Mouse (Mus musculus) kidney, embryonic 15.5 days (tissue): Measurements from ENCODE around the gene Slc25a16. TPM values are rescaled to one million over a fixed set of nuclear protein-coding genes. Genes with fewer than 3 reads are reported as not detected.

ENCODE experiments used
- ATAC-seq: fragments of 200-750 bp; cut with Nextera tagmentation; replicated peaks from 2 replicates; pipeline ENCODE4 v1.8.0; 2017; ENCODE audit warnings: moderate TSS enrichment; ENCODE audit not compliant: low FRiP score
- H3K27ac ChIP-seq: fragments of 300-500 bp; sonication (generic); 2 replicates; pipeline ENCODE4 v1.5.1; 2015; ENCODE audit warnings: mild to moderate bottlenecking, inconsistent platforms
- H3K27me3 ChIP-seq: fragments of 300-500 bp; sonication (generic); 2 replicates; pipeline ENCODE4 v1.6.1; 2015; ENCODE audit warnings: inconsistent platforms
- H3K36me3 ChIP-seq: fragments of 300-500 bp; sonication (generic); 2 replicates; pipeline ENCODE4 v1.6.1; 2015; ENCODE audit warnings: inconsistent platforms
- H3K4me1 ChIP-seq: fragments of 300-500 bp; sonication (generic); 2 replicates; pipeline ENCODE4 v1.6.1; 2015; ENCODE audit warnings: inconsistent platforms
- H3K4me2 ChIP-seq: fragments of 300-500 bp; sonication (generic); 2 replicates; pipeline ENCODE4 v1.6.1; 2015; ENCODE audit warnings: moderate library complexity, mild to moderate bottlenecking, inconsistent platforms
- H3K4me3 ChIP-seq: fragments of 300-500 bp; sonication (generic); replicated peaks from 2 replicates; pipeline ENCODE4 v1.5.1; 2015; ENCODE audit warnings: mild to moderate bottlenecking, inconsistent platforms
- H3K9ac ChIP-seq: fragments of 300-500 bp; sonication (generic); 2 replicates; pipeline ENCODE4 v1.6.1; 2015; ENCODE audit warnings: mild to moderate bottlenecking, inconsistent platforms
- H3K9me3 ChIP-seq: fragments of 300-500 bp; sonication (generic); replicated peaks from 2 replicates; pipeline ENCODE4 v1.6.1; 2016; ENCODE audit warnings: inconsistent platforms
- WGBS: fragments of 180-500 bp; shearing (Covaris S2); methylation state at CpG from one replicate; pipeline ENCODE4 v1.1.7; 2015; ENCODE audit warnings: mixed read lengths; 5-methylcytosine and 5-hydroxymethylcytosine counted together
- polyA plus RNA-seq: library from polyadenylated mRNA; unstranded; fragments of >200 nt; fragmentation: Nextera tagmentation; extraction: Ambion mirVana; gene quantifications from 2 replicates; pipeline ENCODE4 v1.2.1, GENCODE M21; 2015

The Slc25a16 gene
- polyA plus RNA-seq, 1 experiment from 2014 or later, result 15.8 TPM

- Histone ChIP-seq H3K4me3 (no peak overlapping the region), H3K27me3 (no peaks in the 10 kb centered on the region), H3K9me3 (no peaks in the 10 kb centered on the region), H3K9ac (no peak overlapping the region), H3K4me1 (no peaks in the 10 kb centered on the region), H3K4me2 (no peak overlapping the region), H3K36me3 (no peaks in the 10 kb centered on the region), H3K27ac (no peak overlapping the region)
- ATAC-seq, result no peak
- WGBS, result 87% methylated on average over 2 of the region's 2 CpGs
Measured at GRCm38 (mm10) chr10:62911120-62911519, 9.3 kb upstream of the Slc25a16 start.

DNA sequence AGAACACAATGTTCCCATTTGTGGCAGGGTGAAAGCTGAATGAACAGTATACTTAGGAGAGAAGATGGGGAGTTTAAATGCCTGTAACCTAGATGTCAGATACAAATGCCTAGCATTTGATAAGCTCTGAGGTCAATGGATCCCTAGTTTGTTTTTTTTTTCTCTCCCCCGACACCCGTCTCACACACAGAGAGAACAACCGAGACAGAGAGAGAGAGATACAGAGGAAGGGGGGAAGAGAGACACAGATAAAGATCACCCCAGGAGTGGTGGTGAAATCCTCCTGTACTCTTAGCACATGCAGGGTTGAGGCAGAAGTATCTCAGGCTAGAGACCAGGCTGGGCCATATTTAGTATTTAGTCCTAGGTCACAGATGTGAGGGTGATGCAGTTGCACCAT is 1.4 kb upstream of the Slc25a16 start:
- peaks cover 14% of the 10 kb centered on the region for H3K4me1 ChIP-seq
- H3K9me3 ChIP-seq, result no peaks in the 10 kb centered on the region
- WGBS, result 68% methylated on average over 3 of the region's 3 CpGs
- no peaks in the 10 kb centered on the region for H3K27me3 ChIP-seq
- H3K27ac ChIP-seq, result no peak overlapping the region
- no peak for ATAC-seq
- no peaks in the 10 kb centered on the region for H3K36me3 ChIP-seq
- H3K4me2 ChIP-seq, result no peak overlapping the region
- no peak overlapping the region for H3K9ac ChIP-seq
- H3K4me3 ChIP-seq, result no peak overlapping the region

GRCm38 (mm10) chr10:62920766-62921156 is 328 bp downstream of the Slc25a16 start:
- Histone ChIP-seq H3K9me3 (no peaks in the 10 kb centered on the region), H3K4me1 (peaks cover 16% of the 10 kb centered on the region), H3K36me3 (no peaks in the 10 kb centered on the region), H3K27me3 (no peaks in the 10 kb centered on the region), H3K27ac (peak overlapping the region; percentile 91), H3K4me2 (peak overlapping the region; percentile 90), H3K9ac (peak overlapping the region; percentile 96), H3K4me3 (peak overlapping the region; percentile 100)
- ATAC-seq, result peak; percentile 69
- under 1% methylated on average over 29 of the region's 29 CpGs for WGBS

GRCm38 (mm10) chr10:62924096-62924635 is 3.7 kb downstream of the Slc25a16 start:
- ATAC-seq, result no peak
- Histone ChIP-seq H3K4me2 (no peak overlapping the region), H3K9ac (no peak overlapping the region), H3K36me3 (peaks cover 13% of the 10 kb centered on the region), H3K4me3 (no peak overlapping the region), H3K27me3 (no peaks in the 10 kb centered on the region), H3K9me3 (no peaks in the 10 kb centered on the region), H3K27ac (no peak overlapping the region), H3K4me1 (peaks cover 16% of the 10 kb centered on the region)
- WGBS, result 76% methylated on average over 4 of the region's 4 CpGs

GRCm38 (mm10) chr10:62932381-62932780 is 11.9 kb downstream of the Slc25a16 start:
- Histone ChIP-seq H3K36me3 (peaks cover 70% of the 10 kb centered on the region), H3K4me1 (no peaks in the 10 kb centered on the region)
- 95% methylated on average over 1 of the region's 1 CpGs for WGBS

GRCm38 (mm10) chr10:62944975-62945580 is 24.6 kb downstream of the Slc25a16 start:
- H3K9ac ChIP-seq, result no peak overlapping the region
- H3K27me3 ChIP-seq, result no peaks in the 10 kb centered on the region
- H3K27ac ChIP-seq, result no peak overlapping the region
- H3K4me2 ChIP-seq, result no peak overlapping the region
- H3K4me1 ChIP-seq, result peaks cover 6% of the 10 kb centered on the region
- no peak overlapping the region for H3K4me3 ChIP-seq
- H3K36me3 ChIP-seq, result peaks cover 54% of the 10 kb centered on the region
- WGBS, result 85% methylated on average over 10 of the region's 10 CpGs
- ATAC-seq, result no peak
- H3K9me3 ChIP-seq, result no peaks in the 10 kb centered on the region

More at GRCm38 (mm10) chr10:62932381-62932780, 11.9 kb downstream of the Slc25a16 start:
- H3K4me3 ChIP-seq, result no peak overlapping the region
- ATAC-seq, result no peak
- no peaks in the 10 kb centered on the region for H3K27me3 ChIP-seq
- H3K4me2 ChIP-seq, result no peak overlapping the region
- H3K27ac ChIP-seq, result no peak overlapping the region
- no peak overlapping the region for H3K9ac ChIP-seq
- H3K9me3 ChIP-seq, result no peaks in the 10 kb centered on the region

- Histone ChIP-seq H3K27me3 (no peaks in the 10 kb centered on the region), H3K4me2 (peak within 1 kb of the TSS; percentile 71), H3K9ac (peak within 1 kb of the TSS; percentile 62), H3K27ac (peak within 1 kb of the TSS; percentile 95), H3K4me3 (peak within 1 kb of the TSS; percentile 76), H3K4me1 (peaks cover 6% of the 10 kb centered on the region), H3K36me3 (peaks cover 52% of the 10 kb centered on the region), H3K9me3 (no peaks in the 10 kb centered on the region)
- ATAC-seq, result peak; percentile 93
- WGBS, result under 1% methylated on average over 68 of the region's 68 CpGs
Measured at GRCm38 (mm10) chr10:62946738-62947471, 26.5 kb downstream of the Slc25a16 start, which contains the start of gene Dna2. Gene Dna2, plus strand, starts transcription at chr10:62947026.

DNA sequence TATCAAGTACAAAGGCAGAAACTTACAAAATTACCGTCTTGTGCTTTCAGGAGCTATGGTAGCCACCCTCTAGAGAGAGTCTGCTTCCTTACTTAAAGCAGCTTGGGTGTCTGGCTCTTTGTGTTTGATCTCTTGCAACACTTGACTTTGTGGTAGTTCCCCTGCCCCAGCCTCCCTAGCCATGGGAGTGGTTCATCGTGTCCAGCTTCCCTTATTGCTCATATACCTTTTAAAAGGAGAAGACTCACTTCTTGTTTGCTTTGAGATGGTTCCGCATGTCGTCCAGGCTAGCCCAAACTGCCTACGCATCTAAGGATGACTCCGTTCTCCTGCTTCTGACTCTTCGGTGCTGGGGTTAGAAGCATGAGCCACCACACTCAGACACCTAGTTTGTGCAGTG is 28.1 kb downstream of the Slc25a16 start:
- H3K4me2 ChIP-seq, result 0 out of 2 replicates have a peak overlapping the region, but pooled peaks have one; percentile 2
- 93% methylated on average over 7 of the region's 7 CpGs for WGBS
- peaks cover 6% of the 10 kb centered on the region for H3K4me1 ChIP-seq
- H3K9me3 ChIP-seq, result no peaks in the 10 kb centered on the region
- no peak overlapping the region for H3K9ac ChIP-seq
- H3K4me3 ChIP-seq, result no peak overlapping the region
- H3K36me3 ChIP-seq, result peaks cover 45% of the 10 kb centered on the region
- no peak for ATAC-seq
- H3K27me3 ChIP-seq, result no peaks in the 10 kb centered on the region
- H3K27ac ChIP-seq, result no peak overlapping the region

GRCm38 (mm10) chr10:62963956-62964355 is 43.5 kb downstream of the Slc25a16 start:
- no peaks in the 10 kb centered on the region for H3K9me3 ChIP-seq
- peaks cover 91% of the 10 kb centered on the region for H3K36me3 ChIP-seq
- 96% methylated on average over 7 of the region's 7 CpGs for WGBS
- H3K27ac ChIP-seq, result no peak overlapping the region
- H3K4me3 ChIP-seq, result no peak overlapping the region
- ATAC-seq, result no peak
- no peaks in the 10 kb centered on the region for H3K4me1 ChIP-seq
- H3K27me3 ChIP-seq, result no peaks in the 10 kb centered on the region
- no peak overlapping the region for H3K9ac ChIP-seq
- no peak overlapping the region for H3K4me2 ChIP-seq

GRCm38 (mm10) chr10:62965796-62966195 is 45.4 kb downstream of the Slc25a16 start:
- WGBS, result 86% methylated on average over 11 of the region's 11 CpGs
- Histone ChIP-seq H3K9ac (no peak overlapping the region), H3K4me1 (no peaks in the 10 kb centered on the region), H3K4me2 (no peak overlapping the region), H3K27me3 (no peaks in the 10 kb centered on the region), H3K4me3 (no peak overlapping the region), H3K9me3 (no peaks in the 10 kb centered on the region), H3K36me3 (peaks cover 91% of the 10 kb centered on the region), H3K27ac (0 out of 2 replicates have a peak overlapping the region, but pooled peaks have one; percentile 16)
- ATAC-seq, result no peak

DNA sequence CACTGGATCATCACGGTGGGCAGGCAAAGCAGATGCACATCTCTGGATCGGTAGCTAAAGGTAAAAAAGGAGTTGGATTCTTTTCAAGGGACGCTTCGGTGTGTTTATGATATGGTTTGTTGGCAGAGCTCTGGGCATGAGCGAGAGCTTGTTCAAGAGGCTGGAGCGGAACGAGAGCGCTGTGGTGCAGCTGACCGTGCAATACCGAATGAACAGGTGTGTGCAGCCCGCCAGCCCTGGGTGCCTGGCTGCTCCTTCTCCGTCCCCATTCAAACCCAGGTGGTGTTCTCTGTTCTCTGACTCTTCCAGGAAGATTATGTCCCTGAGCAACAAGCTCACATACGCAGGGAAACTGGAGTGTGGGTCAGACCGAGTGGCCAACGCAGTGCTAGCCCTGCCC is 45.9 kb downstream of the Slc25a16 start:
- H3K27ac ChIP-seq, result peak overlapping the region; percentile 33; the same call in 1 of the 2 replicates

DNA sequence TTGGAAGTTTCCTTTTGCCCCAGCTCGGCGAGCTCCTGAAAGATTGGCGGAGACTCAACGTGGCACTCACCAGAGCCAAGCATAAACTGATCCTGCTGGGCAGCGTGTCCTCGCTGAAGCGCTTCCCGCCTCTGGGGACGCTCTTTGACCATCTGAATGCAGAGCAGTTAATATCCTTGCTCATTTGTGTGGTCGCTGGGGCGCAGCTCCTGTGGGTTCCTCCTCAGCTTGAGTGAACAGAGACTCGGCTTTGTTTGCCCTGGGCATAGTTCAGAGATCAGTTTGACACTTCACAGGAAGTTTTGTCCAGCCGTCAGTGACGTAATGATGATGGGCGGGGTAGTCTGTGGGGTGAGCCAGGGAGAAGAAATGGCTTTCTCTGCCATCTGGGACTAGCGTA is 51.4 kb downstream of the Slc25a16 start:
- no peak overlapping the region for H3K4me3 ChIP-seq
- H3K27ac ChIP-seq, result no peak overlapping the region
- ATAC-seq, result peak; percentile 68
- 63% methylated on average over 16 of the region's 16 CpGs for WGBS
- no peak overlapping the region for H3K9ac ChIP-seq
- no peak overlapping the region for H3K4me2 ChIP-seq
- no peaks in the 10 kb centered on the region for H3K4me1 ChIP-seq
- H3K9me3 ChIP-seq, result no peaks in the 10 kb centered on the region
- H3K36me3 ChIP-seq, result peaks cover 66% of the 10 kb centered on the region
- H3K27me3 ChIP-seq, result no peaks in the 10 kb centered on the region

More for the DNA sequence above, 45.9 kb downstream of the Slc25a16 start:
- 80% methylated on average over 15 of the region's 15 CpGs for WGBS
- no peak for ATAC-seq
- H3K9me3 ChIP-seq, result no peaks in the 10 kb centered on the region
- H3K4me1 ChIP-seq, result no peaks in the 10 kb centered on the region
- H3K4me3 ChIP-seq, result no peak overlapping the region
- H3K27me3 ChIP-seq, result no peaks in the 10 kb centered on the region
- peaks cover 89% of the 10 kb centered on the region for H3K36me3 ChIP-seq
- no peak overlapping the region for H3K4me2 ChIP-seq
- H3K9ac ChIP-seq, result no peak overlapping the region
